Mouse (Mus musculus): ENCODE results near the gene Rps15a. TPM values are rescaled to one million over a fixed set of nuclear protein-coding genes. Genes with fewer than 3 reads are reported as not detected.

Gene Rps15a
- polyA plus RNA-seq, 1 experiment = not detected

DNA sequence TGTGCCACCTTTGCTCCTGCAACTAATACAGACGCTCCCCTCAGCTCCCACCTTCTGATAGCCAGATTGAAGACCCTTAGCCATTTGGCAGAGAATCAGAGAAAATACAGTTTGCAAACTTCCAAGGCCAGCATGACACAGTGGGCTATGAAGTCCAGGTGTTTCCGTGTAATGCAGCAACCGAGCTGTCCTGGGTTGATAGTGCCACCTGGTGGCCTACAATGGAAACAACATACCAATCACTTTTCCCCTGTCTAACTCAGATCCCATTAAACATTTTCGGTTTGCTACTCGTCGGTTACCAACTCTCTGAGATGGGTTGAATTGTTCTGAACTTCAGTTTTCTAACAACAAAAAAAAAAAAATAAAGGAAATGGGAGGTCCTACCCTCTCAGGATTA, 59.7 kb downstream of the Rps15a start:
- 84% methylated on average over 6 of the region's 6 CpGs for WGBS

More for the DNA sequence above, 59.7 kb downstream of the Rps15a start:
- Histone ChIP-seq H3K4me1 (ENCODE audit: control insufficient read depth, insufficient read depth, low read length) (no peaks in the 10 kb centered on the region), H3K4me3 (ENCODE audit: insufficient read depth, low read depth, low read length) (no peak overlapping the region), H3K27ac (ENCODE audit: insufficient read depth, low read depth, low read length) (no peak overlapping the region)
- TF ChIP-seq POLR2A (IDR thresholded peaks at IDR 0.05; ENCODE audit: insufficient read depth, low read depth, low read length) (no peak), CTCF (IDR thresholded peaks at IDR 0.05; ENCODE audit: insufficient read depth, low read depth, low read length) (no peak)

Other genes starting within 250 kb of the Rps15a start
- gene Arl6ip1, start 13.5 kb upstream of the Rps15a start, polyA plus RNA-seq (2012; ENCODE audit: insufficient read depth, insufficient read length, low replicate concordance, missing spikeins) = 146 TPM in 1 of 2 replicates, not detected in the other
- 211 and 268 TPM in 2 replicates for gene Smg1, start 127.5 kb upstream of the Rps15a start, polyA plus RNA-seq (2012; ENCODE audit: insufficient read depth, insufficient read length, low replicate concordance, missing spikeins)